Mouse (Mus musculus): ENCODE results near the gene Gpr88. TPM values are rescaled to one million over a fixed set of nuclear protein-coding genes. Genes with fewer than 3 reads are reported as not detected.

Gpr88 gene
- not detected in 4 replicates for total RNA-seq (2023)

GRCm38 (mm10) chr3:116253077-116253531, at the start of gene Gpr88:
Gpr88 (minus strand) TSS chr3:116253503.

Other genes with a start within 250 kb of the Gpr88 start
- 22.3 to 30.2 TPM (median 27.0 TPM) in 4 replicates for gene Slc30a7, start 246.1 kb downstream of the Gpr88 start, total RNA-seq (2023)
- 2.5 to 13.5 TPM (median 3.2 TPM) in 4 replicates for gene Extl2, start 246.0 kb downstream of the Gpr88 start, total RNA-seq (2023)
- 5.3 to 12.8 TPM (median 7.8 TPM) in 4 replicates for gene Vcam1, start 123.8 kb downstream of the Gpr88 start, total RNA-seq (2023)
- gene Cdc14a, start 170.5 kb upstream of the Gpr88 start, total RNA-seq (2023): 33.1 to 34.6 TPM (median 33.8 TPM) in 4 replicates

Measured in B cell, adult 62 days (primary cell).